Mouse (Mus musculus) right cerebral cortex, postnatal 10 days (tissue): Measurements from ENCODE around the gene Creb3l1.

ENCODE experiments used
- DNase-seq, 2 experiments: peaks; one replicate each; pipeline ENCODE4 v3.0.0; 2021; ENCODE audit warnings: low spot score in 2 of 2

Gene Creb3l1

GRCm38 (mm10) chr2:91964610-91965204 is 59.6 kb downstream of the Creb3l1 start:
- no peak for DNase-seq

DNA sequence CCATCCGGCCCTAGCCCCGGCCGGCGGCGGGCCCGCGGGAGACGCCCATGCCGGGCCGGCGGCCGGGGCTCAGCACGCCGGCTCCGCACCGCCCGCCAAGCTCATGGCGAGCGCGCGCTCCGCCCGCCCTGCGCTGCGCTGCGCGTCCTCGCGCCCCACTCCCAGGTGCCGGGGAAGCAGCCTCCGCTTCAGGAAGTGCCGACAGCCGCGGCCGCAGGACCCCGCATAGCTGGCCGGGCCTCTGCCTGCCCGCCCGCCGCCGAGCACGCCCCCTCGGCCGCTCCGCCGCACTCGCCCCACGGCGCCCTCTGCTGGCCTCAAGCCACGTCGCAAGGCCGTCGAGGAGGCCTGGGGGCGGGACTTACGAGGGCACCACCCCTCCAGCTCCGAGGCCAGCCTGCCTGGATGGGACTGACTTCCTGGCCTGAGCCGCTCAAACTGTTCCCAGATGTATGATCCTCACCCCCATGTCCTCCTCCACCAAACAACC is 60.8 kb downstream of the Creb3l1 start:
- DNase-seq: peak; percentile 94 to 95

GRCm38 (mm10) chr2:91962864-91963401 is 61.4 kb downstream of the Creb3l1 start:
- no peak for DNase-seq

DNA sequence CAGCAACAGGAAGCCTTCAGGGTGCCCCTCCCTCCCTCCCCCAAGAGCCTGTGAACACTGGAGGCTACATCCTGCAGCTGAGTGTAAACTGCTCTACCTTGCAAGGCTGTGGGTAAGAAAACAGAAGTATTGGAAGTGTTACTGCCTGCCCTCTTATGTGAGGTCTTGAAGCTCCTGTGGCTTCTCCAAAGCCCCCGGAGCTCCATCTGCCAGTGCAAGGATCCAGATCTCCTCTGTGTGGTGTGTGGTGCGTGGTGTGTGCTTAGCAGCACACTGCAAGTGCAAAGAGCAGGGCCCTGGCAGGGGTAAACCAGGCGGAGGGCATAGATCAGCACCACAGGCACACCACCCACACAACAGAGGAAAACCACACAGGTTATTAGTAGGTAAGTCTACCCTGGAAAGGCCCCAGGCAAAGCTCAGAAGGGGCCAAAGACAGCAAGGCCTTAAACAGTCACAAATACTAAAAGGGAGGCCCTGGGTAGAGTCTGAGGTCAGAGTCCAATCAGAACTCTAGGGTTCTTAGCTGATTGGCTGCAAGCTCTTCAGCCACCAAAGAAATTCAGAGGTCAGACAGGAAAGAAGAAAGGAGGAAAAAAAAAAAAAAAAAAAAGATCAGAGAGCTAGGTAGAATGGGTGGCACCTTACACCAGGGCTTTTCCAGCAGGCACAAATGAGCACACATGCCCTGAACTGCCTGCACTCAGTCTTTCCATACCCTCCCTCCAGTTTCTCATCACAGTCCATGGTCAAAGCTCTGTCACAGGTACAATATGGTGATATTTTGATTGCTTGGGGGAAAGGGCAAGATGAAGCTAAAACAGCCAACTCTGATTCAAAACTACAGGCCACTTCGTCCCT is 62.2 kb downstream of the Creb3l1 start:
- DNase-seq: no peak

DNA sequence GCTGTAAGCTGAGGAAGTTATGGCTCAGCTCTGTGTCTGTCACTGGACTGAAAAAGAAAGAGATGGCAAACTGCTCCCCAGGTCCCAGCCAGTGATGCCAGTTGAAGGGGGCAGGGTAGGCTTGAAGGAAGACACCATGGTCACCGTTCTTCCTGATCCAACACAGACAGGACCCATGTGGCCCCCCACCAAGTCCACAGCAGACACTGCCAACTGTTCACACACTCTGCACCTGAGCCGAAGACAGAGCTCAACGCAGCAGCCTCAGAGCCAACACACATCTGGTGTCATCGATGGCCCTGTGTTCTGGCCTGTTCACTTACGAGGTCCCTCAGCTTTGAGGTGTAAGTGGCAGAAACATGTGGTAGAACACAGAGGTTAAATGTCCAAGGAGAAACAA is 63.8 kb downstream of the Creb3l1 start:
- DNase-seq: no peak

- no peak for DNase-seq
Observed at GRCm38 (mm10) chr2:91959544-91960410, 64.5 kb downstream of the Creb3l1 start.

GRCm38 (mm10) chr2:91958701-91959457 is 65.4 kb downstream of the Creb3l1 start:
- DNase-seq: peak in 1 of 2 experiments; percentile 76

DNA sequence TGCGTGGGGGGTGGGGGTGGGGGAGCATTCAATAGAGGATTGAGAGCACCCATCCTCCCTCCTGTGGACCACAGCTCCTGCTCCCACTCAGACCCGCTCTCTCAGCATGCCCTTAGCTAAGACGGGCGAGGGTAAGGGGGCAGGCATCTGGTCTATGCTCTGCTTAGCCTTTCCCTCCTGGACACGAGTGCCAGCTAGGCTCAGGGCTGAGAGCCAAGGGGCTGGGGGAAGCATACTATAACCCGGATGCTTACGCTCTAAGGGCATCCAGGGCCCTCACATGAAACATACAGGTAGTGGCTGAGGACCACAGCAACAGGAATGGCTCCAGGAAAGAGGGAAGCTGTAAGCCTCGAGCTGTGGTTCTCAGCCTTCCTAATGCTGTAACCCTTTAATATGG is 66.3 kb downstream of the Creb3l1 start:
- no peak for DNase-seq

DNA sequence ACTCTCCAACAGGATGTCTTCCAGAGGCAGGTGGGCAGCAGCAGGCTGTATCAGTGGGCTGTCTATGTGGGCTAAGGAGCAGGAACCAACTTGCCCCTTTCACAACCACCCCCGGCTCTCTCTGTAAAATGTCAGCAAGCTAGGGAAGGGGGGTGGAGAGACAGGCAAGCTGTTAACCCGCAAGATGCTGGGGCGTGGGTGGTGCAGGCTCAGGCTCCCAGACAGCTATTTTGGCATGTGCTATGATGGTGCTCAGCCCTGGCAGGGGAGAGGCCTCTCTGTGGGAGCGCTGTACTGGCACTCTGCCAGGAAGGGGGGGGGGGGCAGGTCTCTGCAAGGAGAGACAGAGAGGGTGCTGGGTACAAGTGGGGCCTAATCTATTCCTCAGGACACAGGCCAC is 67.2 kb downstream of the Creb3l1 start:
- DNase-seq: peak; percentile 88 to 94

DNA sequence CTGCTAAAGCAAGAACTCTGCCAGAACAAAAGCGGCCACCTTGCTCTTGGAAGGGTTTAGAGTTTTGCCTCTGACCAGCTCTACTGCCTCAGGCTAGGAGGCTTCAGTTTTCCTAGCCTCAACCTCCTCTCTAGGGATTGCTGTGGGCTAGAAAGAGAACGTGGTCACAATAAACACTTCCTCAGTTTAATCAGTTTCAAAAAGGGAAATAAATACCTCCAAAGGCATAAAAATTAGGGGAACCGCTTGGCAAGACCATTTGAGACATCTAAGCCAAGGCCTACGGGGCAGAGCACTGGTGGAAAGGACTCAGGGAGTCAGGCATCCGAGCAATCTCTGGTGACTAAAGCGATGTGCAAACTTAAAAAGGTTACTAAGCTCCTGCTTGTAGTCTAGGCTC is 68.4 kb downstream of the Creb3l1 start:
- DNase-seq: no peak

GRCm38 (mm10) chr2:91955121-91955591 is 69.1 kb downstream of the Creb3l1 start:
- no peak for DNase-seq

DNA sequence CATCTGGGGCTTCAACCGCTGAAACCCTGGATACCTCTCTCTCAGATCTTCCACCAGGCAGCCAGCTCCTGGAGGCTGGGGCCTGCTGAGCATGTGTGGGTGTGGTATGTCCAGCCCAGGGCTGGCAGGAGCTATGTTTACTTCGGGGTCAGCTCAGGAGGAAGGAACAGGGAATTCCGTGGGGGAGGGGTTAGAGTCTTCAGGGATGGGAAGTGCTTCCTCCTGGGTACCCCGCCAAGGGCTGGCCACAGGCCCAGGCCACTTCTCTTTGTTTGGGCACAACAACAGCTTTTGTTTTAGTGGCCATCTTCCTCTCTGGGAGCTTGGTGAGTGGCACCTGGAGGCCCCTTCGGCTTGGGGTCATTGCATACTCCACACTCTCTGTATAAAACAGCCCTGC is 70.5 kb downstream of the Creb3l1 start:
- no peak for DNase-seq

- no peak for DNase-seq
Observed at GRCm38 (mm10) chr2:91950275-91951085, 73.8 kb downstream of the Creb3l1 start.

DNA sequence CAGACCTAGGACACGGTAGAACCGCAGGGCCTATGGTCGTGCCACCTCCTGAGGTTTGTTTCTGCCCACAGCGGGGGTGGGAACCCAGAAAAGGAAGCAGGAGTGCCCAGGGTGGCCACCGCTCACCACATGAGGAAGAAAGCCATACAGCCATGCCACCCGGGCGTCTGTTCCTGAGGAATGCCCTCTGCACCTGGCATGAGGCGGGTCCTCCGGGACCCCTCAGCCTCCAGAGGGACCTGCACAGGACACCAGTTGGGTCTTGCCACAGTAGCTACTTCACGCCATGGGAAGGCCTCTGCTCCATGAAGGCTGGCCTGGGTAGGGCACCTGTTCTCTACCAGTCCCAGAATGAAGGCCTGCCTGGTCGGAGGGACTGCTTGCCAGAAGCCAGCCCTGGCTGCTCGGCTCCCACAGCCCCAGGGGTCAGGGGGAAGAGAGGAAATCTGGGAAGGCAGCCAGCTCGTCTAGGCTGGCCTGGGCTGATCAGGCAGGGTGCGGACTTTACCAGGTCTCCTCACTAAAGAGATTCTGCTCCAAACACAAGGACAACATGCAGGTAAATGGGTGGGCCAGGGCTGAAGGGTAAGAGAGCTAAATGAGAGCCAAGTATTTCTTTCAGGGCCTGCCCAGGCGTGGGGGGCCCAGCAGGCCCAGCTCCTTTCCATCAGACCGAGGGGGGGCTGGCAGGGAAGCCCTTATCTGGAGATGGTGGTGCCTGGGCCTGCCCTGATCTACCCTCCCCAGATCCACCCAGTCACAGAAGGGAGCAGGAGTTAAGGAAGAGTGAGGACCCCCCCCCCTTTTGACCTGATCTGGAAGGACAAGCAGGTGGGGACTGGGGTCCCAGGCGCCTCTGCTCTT is 74.7 kb downstream of the Creb3l1 start:
- DNase-seq: peak in 1 of 2 experiments; percentile 51

- no peak for DNase-seq
Observed at GRCm38 (mm10) chr2:91948792-91949241, 75.5 kb downstream of the Creb3l1 start.

- DNase-seq: no peak
Observed at GRCm38 (mm10) chr2:91948151-91948509, 76.2 kb downstream of the Creb3l1 start.

- no peak for DNase-seq
Observed at GRCm38 (mm10) chr2:91947397-91948150, 76.7 kb downstream of the Creb3l1 start.

DNA sequence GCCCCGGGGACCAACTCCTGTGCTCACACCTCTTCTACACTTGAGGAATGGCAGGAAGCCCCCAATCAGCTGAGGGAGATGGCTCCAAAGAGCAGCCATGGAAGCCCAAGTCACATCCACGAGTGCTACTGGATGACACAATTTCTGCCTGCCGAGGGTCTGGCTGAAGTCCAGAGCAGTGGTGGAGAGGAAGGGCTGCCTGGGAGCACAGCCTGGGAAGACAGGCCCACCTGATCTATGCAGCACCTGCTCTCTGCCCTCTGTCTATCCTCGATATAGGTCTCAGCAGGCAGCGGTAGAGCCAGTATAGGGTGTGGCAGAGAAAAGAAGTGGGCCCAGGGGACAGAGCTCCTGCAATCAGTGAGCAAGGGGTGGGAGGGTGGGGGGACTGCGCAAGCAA is 77.5 kb downstream of the Creb3l1 start:
- DNase-seq: peak in 1 of 2 experiments; percentile 42
